Comparison of ENCODE assay signal across 20 mouse cellular contexts in the genomic region with DNA sequence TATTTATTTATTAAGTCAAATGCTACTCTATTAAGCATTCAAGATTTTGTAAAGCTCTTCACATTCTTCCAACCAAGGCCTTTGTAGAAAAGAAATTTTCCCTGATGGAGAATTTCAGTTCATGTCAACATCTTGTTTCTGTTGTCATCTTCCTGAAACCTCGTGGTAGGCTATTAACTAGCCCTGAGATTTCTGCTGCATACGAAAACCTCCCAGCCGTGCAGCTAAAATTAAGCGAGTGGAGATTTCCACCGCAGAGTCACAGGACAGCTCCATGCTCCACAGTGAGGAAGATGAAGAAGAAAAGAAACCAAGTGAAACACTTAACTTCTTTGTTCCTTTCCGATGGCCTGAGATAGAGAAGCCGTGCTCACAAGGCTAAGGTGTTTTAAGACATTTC.
"Had no signal": no experiment of that assay in that cellular context is flagged by ENCODE, and none has a peak within 500 bp of the region (broad histone marks: within the 10 kb centered on the region; RNA-seq: fewer than 3 reads in every experiment).

No protein-coding gene starts in this region.

- H3K4me2 ChIP-seq: limb, embryonic 12.5 days; limb, embryonic 15.5 days; neural tube, embryonic 12.5 days; neural tube, embryonic 15.5 days had no signal

- H3K4me3 ChIP-seq: layer of hippocampus, adult 2 months; limb, embryonic 12.5 days; limb, embryonic 15.5 days; midbrain, embryonic 10.5 days; neural tube, embryonic 12.5 days; neural tube, embryonic 15.5 days had no signal

- H3K36me3 ChIP-seq: limb, embryonic 12.5 days; limb, embryonic 15.5 days; neural tube, embryonic 12.5 days had no signal

- H3K9me3 ChIP-seq: limb, embryonic 12.5 days; limb, embryonic 15.5 days; midbrain, embryonic 10.5 days; neural tube, embryonic 12.5 days; neural tube, embryonic 15.5 days had no signal

- H3K9ac ChIP-seq: limb, embryonic 12.5 days; limb, embryonic 15.5 days; neural tube, embryonic 12.5 days; neural tube, embryonic 15.5 days had no signal

- ATAC-seq: intestine, postnatal 0 days had no signal

- H3K27me3 ChIP-seq: limb, embryonic 12.5 days; limb, embryonic 15.5 days; neural tube, embryonic 12.5 days; neural tube, embryonic 15.5 days had no signal

- H3K27ac ChIP-seq: kidney, postnatal 0 days; layer of hippocampus, adult 2 months; limb, embryonic 12.5 days; limb, embryonic 15.5 days; midbrain, embryonic 10.5 days; neural tube, embryonic 12.5 days; neural tube, embryonic 15.5 days had no signal

- DNase-seq: kidney, adult 2 months; kidney, postnatal 25 days; layer of hippocampus, adult 9-11 months; left cerebral cortex, postnatal 4 days; lung, adult 2 months; lung, postnatal 14 days; lung, postnatal 4 days; midbrain, embryonic 14.5 days; retina, postnatal 1 day; right cerebral cortex, postnatal 25 days; thymus, adult 18-20 months; thymus, postnatal 4 days had no signal
